Mouse (Mus musculus): ENCODE data around the gene Tnni2. TPM values are rescaled to one million over a fixed set of nuclear protein-coding genes. Genes with fewer than 3 reads are reported as not detected.

The Tnni2 gene
- polyA plus RNA-seq, 1 experiment from 2014 or later, result 1.9 TPM

DNA sequence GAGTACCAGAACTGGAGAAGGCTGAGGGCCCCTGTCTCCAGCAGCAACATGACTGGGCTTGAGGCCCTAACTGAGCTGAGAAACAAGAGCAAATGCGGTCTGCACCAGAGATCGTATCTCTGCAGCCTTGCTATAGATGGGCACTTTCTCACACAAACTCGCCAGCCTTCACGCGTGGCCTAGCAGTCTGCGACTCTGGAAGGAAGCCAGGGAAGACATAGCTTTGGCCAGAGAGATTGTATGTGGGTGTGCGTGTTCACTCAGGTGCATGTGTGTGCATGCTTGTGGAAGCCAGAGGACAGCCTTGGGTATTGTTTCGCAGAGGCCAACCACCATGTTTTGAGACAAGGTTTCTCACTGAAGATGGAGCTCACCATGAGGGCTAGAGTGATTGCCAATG lies 32.9 kb upstream of the Tnni2 start:
- H3K9ac ChIP-seq, result no peak overlapping the region
- 92% methylated on average over 8 of the region's 8 CpGs for WGBS
- no peak overlapping the region for H3K27ac ChIP-seq
- no peaks in the 10 kb centered on the region for H3K27me3 ChIP-seq
- no peaks in the 10 kb centered on the region for H3K9me3 ChIP-seq (replicated peaks)
- no peaks in the 10 kb centered on the region for H3K4me1 ChIP-seq
- H3K4me2 ChIP-seq (replicated peaks), result no peak overlapping the region
- H3K4me3 ChIP-seq, result no peak overlapping the region
- ATAC-seq (ENCODE audit: low FRiP score), result no peak
- no peaks in the 10 kb centered on the region for H3K36me3 ChIP-seq

DNA sequence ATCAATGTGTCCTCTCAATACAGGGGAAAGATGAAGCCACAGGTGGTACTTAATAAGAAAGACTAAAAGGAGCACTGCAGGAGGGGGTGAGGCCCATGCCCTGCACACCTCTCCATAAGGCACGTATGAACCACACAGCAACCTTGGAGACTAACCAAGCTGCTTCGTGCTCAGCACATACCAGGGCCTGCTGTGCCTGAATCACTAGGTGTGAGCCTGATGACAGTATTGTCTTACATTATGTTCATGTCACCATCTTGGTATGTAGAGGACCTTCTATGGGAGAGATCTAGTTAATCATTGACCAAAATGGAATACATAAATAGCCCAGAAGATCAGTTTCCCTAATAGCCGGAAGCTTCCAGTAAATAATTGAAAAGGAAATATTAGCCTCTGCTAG lies 32.0 kb upstream of the Tnni2 start:
- H3K4me1 ChIP-seq, result no peaks in the 10 kb centered on the region
- no peak for ATAC-seq (ENCODE audit: low FRiP score)
- no peak overlapping the region for H3K4me3 ChIP-seq
- H3K9ac ChIP-seq, result no peak overlapping the region
- WGBS, result 81% methylated on average over 3 of the region's 3 CpGs
- H3K36me3 ChIP-seq, result no peaks in the 10 kb centered on the region
- no peak overlapping the region for H3K4me2 ChIP-seq (replicated peaks)
- H3K27ac ChIP-seq, result no peak overlapping the region
- H3K27me3 ChIP-seq, result no peaks in the 10 kb centered on the region
- no peaks in the 10 kb centered on the region for H3K9me3 ChIP-seq (replicated peaks)

DNA sequence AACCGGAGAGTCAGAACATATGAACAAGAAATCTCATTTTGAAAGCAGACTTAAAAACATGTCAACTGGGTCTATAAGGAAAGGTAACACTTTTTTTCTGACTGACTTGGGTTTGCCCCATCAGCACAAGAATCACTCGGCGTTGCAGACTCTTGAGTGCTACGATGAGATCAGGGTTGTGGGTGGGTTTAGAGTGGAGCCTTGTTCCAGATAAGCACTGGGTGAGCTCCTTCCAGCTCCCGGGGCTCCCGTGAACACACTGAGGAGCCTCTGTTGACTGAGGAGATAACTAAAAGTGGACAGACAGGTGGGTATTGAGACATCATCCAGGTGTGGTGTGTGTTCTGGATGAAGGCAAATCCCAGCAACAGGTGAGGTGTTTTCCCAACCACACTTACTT lies 28.3 kb upstream of the Tnni2 start:
- Histone ChIP-seq H3K4me2 (replicated peaks) (no peak overlapping the region), H3K4me3 (no peak overlapping the region), H3K4me1 (no peaks in the 10 kb centered on the region), H3K27me3 (no peaks in the 10 kb centered on the region), H3K36me3 (no peaks in the 10 kb centered on the region), H3K9me3 (replicated peaks) (no peaks in the 10 kb centered on the region), H3K27ac (no peak overlapping the region), H3K9ac (no peak overlapping the region)
- 88% methylated on average over 6 of the region's 6 CpGs for WGBS
- ATAC-seq (ENCODE audit: low FRiP score), result no peak

DNA sequence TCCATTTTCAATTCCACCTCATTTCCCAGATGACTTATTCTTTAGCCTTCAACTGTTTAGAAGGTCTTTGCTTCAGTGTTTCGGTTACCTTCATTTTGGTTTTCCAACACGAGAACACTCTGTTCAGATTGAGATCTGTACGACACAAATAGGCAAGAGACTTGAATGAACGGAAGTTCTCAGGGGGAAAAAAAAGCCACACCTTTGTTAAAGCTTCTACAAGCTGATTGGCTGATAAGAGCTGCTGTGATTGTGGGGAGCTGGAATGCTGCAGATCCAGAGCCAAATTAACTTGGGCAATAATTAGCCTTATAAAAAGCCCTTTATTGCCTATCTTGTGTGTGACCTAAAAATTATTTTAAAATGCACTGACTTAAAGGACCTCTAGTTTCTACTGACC lies 26.3 kb upstream of the Tnni2 start:
- H3K9ac ChIP-seq, result no peak overlapping the region
- no peak overlapping the region for H3K4me3 ChIP-seq
- H3K4me2 ChIP-seq (replicated peaks), result no peak overlapping the region
- H3K9me3 ChIP-seq (replicated peaks), result no peaks in the 10 kb centered on the region
- no peak overlapping the region for H3K27ac ChIP-seq
- WGBS, result 67% methylated on average over 4 of the region's 4 CpGs
- H3K36me3 ChIP-seq, result no peaks in the 10 kb centered on the region
- no peaks in the 10 kb centered on the region for H3K4me1 ChIP-seq
- no peak for ATAC-seq (ENCODE audit: low FRiP score)
- no peaks in the 10 kb centered on the region for H3K27me3 ChIP-seq

DNA sequence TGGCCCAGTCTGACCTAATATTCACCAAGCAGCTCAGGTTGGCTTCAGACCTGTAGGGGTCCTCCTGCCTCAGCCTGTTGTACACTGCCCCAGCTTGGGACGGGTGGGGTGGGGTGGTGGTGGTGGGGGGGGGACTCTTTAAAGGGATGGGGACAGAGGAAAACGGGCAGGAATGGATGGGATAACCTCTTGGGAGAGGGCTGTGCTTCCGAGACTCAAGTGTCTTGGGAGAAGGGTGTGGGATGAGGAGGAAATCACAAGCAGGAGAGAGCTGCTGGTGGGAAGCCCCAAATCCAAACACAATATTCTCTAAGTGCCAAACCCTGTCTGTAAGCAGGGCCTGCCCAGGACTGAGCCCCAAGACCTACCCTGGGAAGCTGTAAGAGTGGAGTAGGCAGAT lies 25.4 kb upstream of the Tnni2 start:
- Histone ChIP-seq H3K4me2 (replicated peaks) (no peak overlapping the region), H3K9ac (no peak overlapping the region), H3K36me3 (no peaks in the 10 kb centered on the region), H3K4me3 (no peak overlapping the region), H3K9me3 (replicated peaks) (no peaks in the 10 kb centered on the region), H3K27ac (no peak overlapping the region), H3K4me1 (no peaks in the 10 kb centered on the region), H3K27me3 (no peaks in the 10 kb centered on the region)
- 69% methylated on average over 3 of the region's 3 CpGs for WGBS
- ATAC-seq (ENCODE audit: low FRiP score), result no peak

DNA sequence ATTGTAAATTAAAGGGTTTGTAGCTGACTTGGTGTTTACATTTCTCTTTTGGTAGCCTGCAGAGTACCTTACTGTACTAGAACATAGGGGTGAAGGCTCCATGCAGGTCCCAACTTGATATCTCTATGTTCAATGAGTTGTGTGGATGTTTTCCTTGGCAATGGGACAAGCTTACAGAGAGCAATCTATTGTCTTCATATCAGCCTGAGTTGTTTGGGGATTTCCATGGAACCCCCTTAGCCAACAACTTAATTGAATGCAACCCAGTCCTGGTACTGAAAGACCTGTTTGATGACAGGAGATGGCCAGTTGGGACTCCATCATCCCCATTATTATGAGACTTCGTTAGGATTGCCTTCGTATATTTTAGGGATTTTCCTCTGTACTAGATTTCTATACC lies 23.6 kb upstream of the Tnni2 start:
- Histone ChIP-seq H3K9me3 (replicated peaks) (no peaks in the 10 kb centered on the region), H3K9ac (no peak overlapping the region), H3K36me3 (no peaks in the 10 kb centered on the region), H3K4me2 (replicated peaks) (no peak overlapping the region), H3K4me3 (no peak overlapping the region), H3K4me1 (no peaks in the 10 kb centered on the region), H3K27me3 (no peaks in the 10 kb centered on the region), H3K27ac (no peak overlapping the region)
- 93% methylated on average over 2 of the region's 2 CpGs for WGBS
- no peak for ATAC-seq (ENCODE audit: low FRiP score)

DNA sequence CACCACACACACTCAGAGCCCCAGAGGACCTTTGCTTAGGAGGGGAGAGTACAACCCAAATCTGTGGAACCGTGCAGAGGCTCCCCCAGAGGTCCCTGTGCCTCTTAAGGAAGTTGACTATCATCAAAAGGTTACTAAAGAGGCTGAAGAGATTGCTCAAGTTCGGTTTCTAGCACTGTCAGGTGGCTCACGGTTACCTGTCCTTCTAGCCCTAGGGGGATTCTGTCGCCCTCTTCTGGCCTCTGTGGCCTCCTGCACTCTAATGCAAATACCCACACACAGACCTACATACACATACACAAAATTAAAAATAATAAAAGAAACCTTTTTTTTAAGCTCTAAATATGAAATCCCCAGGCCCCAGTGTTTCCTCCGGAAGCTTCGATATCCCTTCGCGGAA lies 22.9 kb upstream of the Tnni2 start:
- H3K36me3 ChIP-seq, result no peaks in the 10 kb centered on the region
- no peak overlapping the region for H3K9ac ChIP-seq
- H3K27me3 ChIP-seq, result no peaks in the 10 kb centered on the region
- no peaks in the 10 kb centered on the region for H3K9me3 ChIP-seq (replicated peaks)
- 88% methylated on average over 8 of the region's 8 CpGs for WGBS
- H3K4me1 ChIP-seq, result no peaks in the 10 kb centered on the region
- H3K4me3 ChIP-seq, result no peak overlapping the region
- H3K27ac ChIP-seq, result no peak overlapping the region
- H3K4me2 ChIP-seq (replicated peaks), result no peak overlapping the region
- ATAC-seq (ENCODE audit: low FRiP score), result no peak

DNA sequence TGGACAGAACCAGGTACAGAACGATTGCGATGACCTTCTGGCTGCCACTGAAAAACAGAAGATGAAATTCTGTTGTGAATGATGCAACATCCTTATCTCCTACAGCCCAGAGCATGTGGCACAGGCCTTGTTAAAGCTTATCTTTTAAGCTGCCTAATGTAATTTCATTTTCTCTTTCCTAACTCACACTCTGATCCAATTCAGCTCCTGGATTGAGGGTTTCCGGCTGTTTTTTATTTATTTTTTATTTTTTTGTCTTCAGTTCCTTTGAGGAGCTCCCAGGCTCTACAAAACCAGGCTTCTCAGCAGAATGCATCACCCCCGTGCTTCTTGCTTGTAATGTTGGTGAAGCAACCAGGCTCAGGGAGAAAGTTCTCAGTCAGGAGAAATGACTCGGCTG lies 21.7 kb upstream of the Tnni2 start:
- no peak for ATAC-seq (ENCODE audit: low FRiP score)
- H3K36me3 ChIP-seq, result no peaks in the 10 kb centered on the region
- no peak overlapping the region for H3K9ac ChIP-seq
- no peak overlapping the region for H3K27ac ChIP-seq
- H3K4me1 ChIP-seq, result no peaks in the 10 kb centered on the region
- no peaks in the 10 kb centered on the region for H3K9me3 ChIP-seq (replicated peaks)
- H3K4me2 ChIP-seq (replicated peaks), result no peak overlapping the region
- WGBS, result 82% methylated on average over 5 of the region's 5 CpGs
- H3K4me3 ChIP-seq, result no peak overlapping the region
- no peaks in the 10 kb centered on the region for H3K27me3 ChIP-seq

DNA sequence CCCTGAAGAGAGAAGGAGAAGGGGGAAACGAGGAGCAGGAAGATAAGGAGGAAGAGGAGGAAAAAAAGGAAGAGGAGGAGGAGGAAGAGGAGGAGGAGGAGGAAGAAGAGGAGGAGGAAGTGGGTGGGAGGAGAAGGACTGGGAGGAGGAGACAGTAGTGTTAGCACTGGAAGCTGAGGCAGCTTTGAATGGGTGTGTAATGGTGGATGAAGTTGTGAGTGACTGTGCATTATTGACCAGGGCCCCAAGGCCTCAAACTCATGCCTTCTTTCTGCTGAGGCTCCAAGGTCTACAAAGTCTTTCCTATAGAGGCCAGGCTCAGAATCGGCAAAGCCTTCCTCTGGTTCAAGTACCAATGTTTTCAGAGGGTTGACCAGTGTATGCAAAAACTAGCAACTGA lies 19.8 kb upstream of the Tnni2 start:
- H3K4me1 ChIP-seq, result no peaks in the 10 kb centered on the region
- H3K27ac ChIP-seq, result no peak overlapping the region
- ATAC-seq (ENCODE audit: low FRiP score), result no peak
- peaks cover 2% of the 10 kb centered on the region; the same call in 1 of the 2 replicates for H3K27me3 ChIP-seq
- H3K4me2 ChIP-seq (replicated peaks), result no peak overlapping the region
- H3K9ac ChIP-seq, result no peak overlapping the region
- H3K4me3 ChIP-seq, result no peak overlapping the region
- no peaks in the 10 kb centered on the region for H3K9me3 ChIP-seq (replicated peaks)
- H3K36me3 ChIP-seq, result no peaks in the 10 kb centered on the region
- 81% methylated on average over 2 of the region's 2 CpGs for WGBS

DNA sequence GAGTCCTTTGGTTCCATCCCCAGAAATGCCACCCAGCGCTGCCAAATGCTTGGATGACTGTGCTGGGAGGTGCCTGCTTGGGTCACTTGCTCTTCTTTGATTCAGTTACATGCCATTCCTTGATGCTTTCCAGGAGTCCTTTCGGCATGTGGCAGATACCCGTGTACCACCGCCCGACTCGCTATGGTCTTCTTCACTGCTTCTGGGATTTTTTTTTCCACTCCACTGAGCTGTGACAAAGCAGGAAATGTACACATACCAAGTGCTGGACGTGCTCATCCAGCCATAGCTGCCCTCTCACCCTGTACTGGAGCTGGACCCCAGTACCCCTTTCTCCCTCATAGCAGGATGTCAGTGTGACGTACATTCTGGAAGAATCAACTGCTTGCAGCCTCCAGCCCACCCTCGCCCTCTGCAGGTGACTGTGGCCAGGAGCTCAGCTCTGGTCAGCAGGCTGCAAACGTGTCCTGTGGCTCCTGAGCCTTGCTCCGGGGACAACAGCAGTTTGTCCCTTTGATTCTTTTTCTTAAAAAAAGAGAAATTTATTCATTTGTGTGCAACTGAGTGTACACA lies 15.9 kb upstream of the Tnni2 start:
- Histone ChIP-seq H3K4me2 (replicated peaks) (no peak overlapping the region), H3K36me3 (no peaks in the 10 kb centered on the region), H3K27ac (no peak overlapping the region), H3K4me3 (no peak overlapping the region), H3K9ac (no peak overlapping the region), H3K4me1 (peaks cover 17% of the 10 kb centered on the region), H3K27me3 (peaks cover 4% of the 10 kb centered on the region; the same call in 1 of the 2 replicates), H3K9me3 (replicated peaks) (no peaks in the 10 kb centered on the region)
- no peak for ATAC-seq (ENCODE audit: low FRiP score)
- 58% methylated on average over 11 of the region's 11 CpGs for WGBS

DNA sequence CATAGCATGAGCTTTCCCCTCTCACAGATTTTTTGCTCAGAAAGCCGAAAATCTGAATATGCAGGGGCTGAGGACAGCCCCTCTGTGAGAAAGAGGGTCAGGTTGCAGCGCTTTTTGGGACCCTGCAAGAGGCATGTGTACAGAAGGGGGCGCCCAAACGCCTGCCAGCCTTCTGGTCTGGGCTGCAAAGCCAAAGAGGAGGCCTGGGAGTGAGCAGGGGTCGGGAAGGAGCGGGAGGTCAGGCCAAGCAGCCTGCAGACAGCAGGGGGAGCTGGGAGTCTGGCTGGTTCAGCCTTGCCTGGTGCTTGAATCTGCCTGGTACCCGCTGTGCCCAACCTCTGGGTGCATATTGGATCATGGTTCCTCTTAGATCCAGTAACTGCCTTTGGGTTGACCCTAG lies 13.4 kb upstream of the Tnni2 start:
- H3K27me3 ChIP-seq, result peaks cover 4% of the 10 kb centered on the region; the same call in 1 of the 2 replicates
- peaks cover 22% of the 10 kb centered on the region for H3K4me1 ChIP-seq
- no peak overlapping the region for H3K27ac ChIP-seq
- no peaks in the 10 kb centered on the region for H3K36me3 ChIP-seq
- no peak overlapping the region for H3K9ac ChIP-seq
- H3K9me3 ChIP-seq (replicated peaks), result no peaks in the 10 kb centered on the region
- H3K4me3 ChIP-seq, result no peak overlapping the region
- 4% methylated on average over 7 of the region's 7 CpGs for WGBS
- no peak for ATAC-seq (ENCODE audit: low FRiP score)
- H3K4me2 ChIP-seq (replicated peaks), result no peak overlapping the region

DNA sequence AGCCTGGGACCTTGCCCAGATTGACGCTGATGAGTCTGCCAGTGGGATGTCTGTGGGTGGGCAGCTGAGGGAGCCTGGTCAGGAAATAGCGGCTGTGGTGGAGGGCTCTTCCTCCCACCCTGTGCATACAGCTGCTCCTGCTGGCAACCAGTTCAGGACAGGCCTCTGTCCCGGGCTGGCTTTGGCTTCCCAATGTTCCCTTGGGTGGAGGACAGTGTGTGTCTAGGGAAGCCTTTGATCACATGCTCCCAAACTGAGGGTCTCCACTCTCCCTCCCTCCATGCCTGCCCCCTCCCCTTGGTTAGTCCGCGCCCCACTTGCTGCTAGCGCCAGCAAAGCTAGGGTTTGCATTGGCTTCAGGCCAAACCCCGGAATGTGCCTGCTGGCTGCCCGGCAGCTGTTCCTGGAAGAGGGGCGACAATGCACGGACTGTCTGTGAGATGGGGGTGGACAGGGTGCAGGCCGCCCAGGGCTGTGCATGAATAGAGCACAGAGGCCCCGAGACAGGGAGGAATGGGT lies 11.4 kb upstream of the Tnni2 start:
- Histone ChIP-seq H3K27me3 (peaks cover 4% of the 10 kb centered on the region; the same call in 1 of the 2 replicates), H3K4me3 (no peak overlapping the region), H3K9me3 (replicated peaks) (no peaks in the 10 kb centered on the region), H3K9ac (no peak overlapping the region), H3K27ac (peak overlapping the region; percentile 58), H3K4me1 (peaks cover 27% of the 10 kb centered on the region), H3K4me2 (replicated peaks) (no peak overlapping the region), H3K36me3 (no peaks in the 10 kb centered on the region)
- WGBS, result 47% methylated on average over 12 of the region's 12 CpGs
- ATAC-seq (ENCODE audit: low FRiP score), result peak; percentile 82

DNA sequence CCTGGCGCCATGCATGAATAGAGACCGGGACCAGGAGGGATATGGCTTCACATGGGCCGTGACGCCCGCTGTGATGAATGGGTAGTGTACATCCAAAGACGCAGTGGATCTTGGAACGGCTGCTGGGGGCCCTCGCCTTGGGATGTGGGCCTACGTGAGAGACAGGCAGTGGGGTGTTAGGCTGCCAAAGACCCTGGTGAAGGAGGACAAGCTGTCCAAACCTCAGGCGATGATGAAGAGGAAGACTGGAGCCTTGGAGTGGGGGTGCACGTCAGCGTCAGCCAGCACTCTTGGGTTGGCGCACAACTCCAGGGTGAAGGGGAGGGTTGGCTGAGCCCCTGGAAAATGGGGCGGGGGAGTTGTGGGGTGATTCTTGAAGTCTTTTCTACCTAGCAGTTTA lies 10.5 kb upstream of the Tnni2 start:
- H3K4me2 ChIP-seq (replicated peaks), result no peak overlapping the region
- H3K27me3 ChIP-seq, result peaks cover 4% of the 10 kb centered on the region; the same call in 1 of the 2 replicates
- 90% methylated on average over 14 of the region's 14 CpGs for WGBS
- no peak overlapping the region for H3K9ac ChIP-seq
- no peak for ATAC-seq (ENCODE audit: low FRiP score)
- no peak overlapping the region for H3K4me3 ChIP-seq
- H3K9me3 ChIP-seq (replicated peaks), result no peaks in the 10 kb centered on the region
- H3K27ac ChIP-seq, result peak overlapping the region; percentile 58; the same call in 1 of the 2 replicates
- H3K4me1 ChIP-seq, result peaks cover 27% of the 10 kb centered on the region
- H3K36me3 ChIP-seq, result no peaks in the 10 kb centered on the region
